Mouse (Mus musculus) left cerebral cortex, adult 11 months (tissue): Measurements from ENCODE around the gene Rbfox3.

Source experiments
- DNase-seq: peaks from one replicate; pipeline ENCODE4 v3.0.0; 2022; ENCODE audit warnings: low spot score

Gene Rbfox3

GRCm38 (mm10) chr11:118475496-118476083, 435.8 kb downstream of the Rbfox3 start:
- no peak for DNase-seq

GRCm38 (mm10) chr11:118473842-118474500, 437.4 kb downstream of the Rbfox3 start:
- DNase-seq = no peak

- no peak for DNase-seq
Observed at GRCm38 (mm10) chr11:118473161-118473560, 438.2 kb downstream of the Rbfox3 start.

- DNase-seq = no peak
Observed at GRCm38 (mm10) chr11:118471676-118472075, 439.7 kb downstream of the Rbfox3 start.

- no peak for DNase-seq
Observed at GRCm38 (mm10) chr11:118470234-118470966, 441.0 kb downstream of the Rbfox3 start.

GRCm38 (mm10) chr11:118469509-118470160, 441.8 kb downstream of the Rbfox3 start:
- DNase-seq = no peak

- no peak for DNase-seq
Observed at GRCm38 (mm10) chr11:118467441-118468035, 443.9 kb downstream of the Rbfox3 start.

GRCm38 (mm10) chr11:118460280-118460679, 451.1 kb downstream of the Rbfox3 start:
- no peak for DNase-seq

GRCm38 (mm10) chr11:118459536-118459935, 451.9 kb downstream of the Rbfox3 start:
- no peak for DNase-seq

- no peak for DNase-seq
Observed at GRCm38 (mm10) chr11:118459051-118459450, 452.3 kb downstream of the Rbfox3 start.

GRCm38 (mm10) chr11:118456937-118457336, 454.5 kb downstream of the Rbfox3 start:
- DNase-seq = peak; percentile 59

GRCm38 (mm10) chr11:118455788-118456187, 455.6 kb downstream of the Rbfox3 start:
- no peak for DNase-seq

GRCm38 (mm10) chr11:118453886-118454671, 457.3 kb downstream of the Rbfox3 start:
- no peak for DNase-seq

- no peak for DNase-seq
Observed at GRCm38 (mm10) chr11:118452955-118453354, 458.4 kb downstream of the Rbfox3 start.

- no peak for DNase-seq
Observed at GRCm38 (mm10) chr11:118451211-118451610, 460.2 kb downstream of the Rbfox3 start.

- no peak for DNase-seq
Observed at GRCm38 (mm10) chr11:118448385-118448784, 463.0 kb downstream of the Rbfox3 start.

GRCm38 (mm10) chr11:118447346-118447745, 464.1 kb downstream of the Rbfox3 start:
- DNase-seq = no peak

- DNase-seq = no peak
Observed at GRCm38 (mm10) chr11:118445843-118446242, 465.6 kb downstream of the Rbfox3 start.

GRCm38 (mm10) chr11:118443201-118443970, 468.0 kb downstream of the Rbfox3 start:
- no peak for DNase-seq

GRCm38 (mm10) chr11:118442691-118443090, 468.7 kb downstream of the Rbfox3 start:
- no peak for DNase-seq
